Mouse (Mus musculus): Measurements from ENCODE around the gene Pgls. TPM values are rescaled to one million over a fixed set of nuclear protein-coding genes. Genes with fewer than 3 reads are reported as not detected.

Pgls gene
- polyA plus RNA-seq, 1 experiment from 2014 or later, result 239 TPM

GRCm38 (mm10) chr8:71554644-71555043, 37.3 kb upstream of the Pgls start:
- Histone ChIP-seq H3K4me1 (ENCODE audit: control insufficient read depth, insufficient read depth, low read length) (no peaks in the 10 kb centered on the region), H3K4me2 (ENCODE audit: low read depth, low read length) (no peak overlapping the region), H3K27ac (replicated peaks; ENCODE audit: low read depth, low read length) (no peak overlapping the region), H3K27me3 (replicated peaks; ENCODE audit: control insufficient read depth, insufficient read depth, low read length) (peaks cover 38% of the 10 kb centered on the region), H3K4me3 (ENCODE audit: low read depth, low read length) (no peak overlapping the region), H3K9ac (ENCODE audit: low read depth, low read length) (no peak overlapping the region), H3K36me3 (ENCODE audit: control insufficient read depth, insufficient read depth, low read length) (no peaks in the 10 kb centered on the region), H3K9me3 (ENCODE audit: control insufficient read depth, low read length) (no peaks in the 10 kb centered on the region)
- no peak for ATAC-seq (ENCODE audit: low read depth)
- DNase-seq (ENCODE audit: low spot score), result no peak
- 85% methylated on average over 2 of the region's 2 CpGs for WGBS

DNA sequence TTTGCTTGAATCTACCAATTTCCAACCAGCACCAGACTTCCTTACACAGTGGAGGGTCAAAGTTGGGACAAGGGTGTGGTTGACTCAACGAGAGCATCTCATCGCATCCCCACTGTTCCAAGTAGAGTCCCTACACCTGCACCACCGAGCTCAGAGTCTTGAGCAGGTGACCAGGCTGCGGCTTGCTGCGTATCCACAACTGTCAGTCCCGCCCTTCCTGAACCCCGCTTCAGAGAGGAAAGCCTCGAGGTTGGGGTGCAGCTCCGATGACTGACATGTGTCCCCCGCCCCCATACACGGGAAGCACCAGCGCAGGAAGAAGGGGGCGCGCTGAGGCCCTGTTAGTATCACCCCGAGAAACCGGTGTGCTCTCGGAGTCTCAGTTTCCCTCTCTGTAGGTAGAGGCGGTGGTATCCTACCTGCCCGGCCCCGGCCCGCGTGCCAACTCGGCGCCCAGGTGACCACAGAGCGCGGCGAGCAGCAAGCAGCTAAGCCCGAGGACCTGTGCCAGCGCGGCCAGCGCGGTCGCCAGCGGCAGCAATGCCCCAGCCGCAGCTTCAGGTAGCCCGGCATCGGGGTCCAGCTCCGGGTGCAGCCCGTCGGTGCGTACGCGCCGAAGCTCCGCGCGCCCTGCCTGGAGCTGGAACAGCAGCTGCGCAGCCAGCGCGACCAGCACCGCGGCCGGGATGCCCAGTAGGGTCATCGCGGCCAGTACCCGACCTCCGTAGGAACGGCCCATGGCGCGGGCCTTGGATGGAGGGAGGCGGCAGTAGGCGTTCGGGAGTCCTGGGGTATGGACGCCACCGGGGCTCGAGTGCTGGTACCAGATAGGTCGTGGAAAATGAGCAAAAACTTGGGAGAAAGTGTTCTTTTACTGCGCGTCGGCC, 33.7 kb upstream of the Pgls start, which contains the start of gene Tmem221:
Gene Tmem221 (minus strand): TSS at position 801 of the 887 bp plus-strand sequence.
- ATAC-seq (ENCODE audit: low read depth), result 0 out of 2 replicates have a peak, but pooled peaks have one; percentile 10
- no peak for DNase-seq (ENCODE audit: low spot score)
- 4% methylated on average over 56 of the region's 70 CpGs for WGBS
- Histone ChIP-seq H3K9ac (ENCODE audit: low read depth, low read length) (peak within 1 kb of the TSS; percentile 49), H3K27me3 (replicated peaks; ENCODE audit: control insufficient read depth, insufficient read depth, low read length) (peaks cover 73% of the 10 kb centered on the region), H3K4me3 (ENCODE audit: low read depth, low read length) (peak within 1 kb of the TSS; percentile 42), H3K36me3 (ENCODE audit: control insufficient read depth, insufficient read depth, low read length) (no peaks in the 10 kb centered on the region), H3K4me1 (ENCODE audit: control insufficient read depth, insufficient read depth, low read length) (no peaks in the 10 kb centered on the region), H3K27ac (replicated peaks; ENCODE audit: low read depth, low read length) (no peak within 1 kb of the TSS), H3K4me2 (ENCODE audit: low read depth, low read length) (peak within 1 kb of the TSS; percentile 61), H3K9me3 (ENCODE audit: control insufficient read depth, low read length) (no peaks in the 10 kb centered on the region)

DNA sequence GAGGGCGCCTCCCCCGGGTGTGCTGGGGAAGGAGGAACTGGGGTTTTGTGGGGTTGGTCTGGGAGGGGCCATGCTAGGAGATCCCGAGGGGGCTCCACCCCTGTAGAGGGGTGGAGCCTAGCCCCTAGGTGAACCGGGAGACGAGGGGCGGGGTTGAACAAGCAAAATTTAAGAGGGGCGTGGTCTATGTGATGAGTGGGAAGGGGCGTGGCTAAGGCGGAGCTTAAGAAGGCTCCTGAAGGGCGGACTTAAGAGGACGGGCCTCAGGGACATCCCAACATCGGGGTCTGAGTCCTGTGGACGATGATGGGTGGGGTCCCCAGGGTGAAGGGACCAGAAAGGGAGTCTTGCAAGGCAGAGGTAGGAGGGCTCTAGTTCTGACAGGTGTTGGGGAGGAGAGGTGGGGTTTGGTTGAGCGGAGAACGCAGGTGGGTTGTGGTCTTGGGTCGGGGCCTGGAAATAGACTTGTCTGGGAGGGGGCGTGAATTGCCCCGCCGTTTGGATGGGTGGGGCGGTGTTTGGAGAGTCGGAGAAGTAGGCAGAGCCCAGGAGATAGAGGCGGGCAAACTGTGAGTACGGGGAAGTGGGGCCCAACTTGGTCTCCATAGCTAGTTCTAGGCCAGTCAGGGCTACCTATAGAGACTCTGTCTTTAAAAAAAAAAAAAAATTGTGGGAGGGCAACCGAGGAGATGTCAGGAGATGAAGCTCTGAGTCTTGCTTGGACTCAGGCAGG, 32.9 kb upstream of the Pgls start:
- peak overlapping the region; percentile 49 for H3K9ac ChIP-seq (ENCODE audit: low read depth, low read length)
- H3K4me2 ChIP-seq (ENCODE audit: low read depth, low read length), result peak overlapping the region; percentile 61
- no peaks in the 10 kb centered on the region for H3K36me3 ChIP-seq (ENCODE audit: control insufficient read depth, insufficient read depth, low read length)
- ATAC-seq (ENCODE audit: low read depth) (peak; percentile 60), DNase-seq (ENCODE audit: low spot score) (peak; percentile 91)
- peaks cover 77% of the 10 kb centered on the region for H3K27me3 ChIP-seq (replicated peaks; ENCODE audit: control insufficient read depth, insufficient read depth, low read length)
- H3K4me3 ChIP-seq (ENCODE audit: low read depth, low read length), result peak overlapping the region; percentile 42
- H3K27ac ChIP-seq (replicated peaks; ENCODE audit: low read depth, low read length), result no peak overlapping the region
- no peaks in the 10 kb centered on the region for H3K9me3 ChIP-seq (ENCODE audit: control insufficient read depth, low read length)
- 4% methylated on average over 24 of the region's 24 CpGs for WGBS
- no peaks in the 10 kb centered on the region for H3K4me1 ChIP-seq (ENCODE audit: control insufficient read depth, insufficient read depth, low read length)

DNA sequence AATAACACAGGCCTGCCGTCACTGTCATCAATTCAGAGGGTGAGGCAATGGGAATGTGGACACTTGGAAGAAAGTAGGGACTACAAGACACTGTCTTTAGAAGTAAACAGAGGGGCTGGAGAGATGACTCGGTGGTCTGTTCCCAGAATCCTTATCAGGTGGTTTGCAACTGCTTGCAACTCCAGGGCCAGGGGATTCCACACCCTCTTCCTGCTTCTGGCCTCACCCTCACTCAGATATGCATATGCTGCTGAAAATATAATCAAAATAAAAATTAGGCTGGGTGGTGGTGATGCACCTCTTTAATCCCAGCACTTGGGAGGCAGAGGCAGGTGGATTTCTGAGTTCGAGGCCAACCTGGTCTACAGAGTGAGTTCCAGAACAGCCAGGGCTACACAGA, 31.9 kb upstream of the Pgls start:
- H3K36me3 ChIP-seq (ENCODE audit: control insufficient read depth, insufficient read depth, low read length), result no peaks in the 10 kb centered on the region
- no peak overlapping the region for H3K27ac ChIP-seq (replicated peaks; ENCODE audit: low read depth, low read length)
- DNase-seq (ENCODE audit: low spot score), result no peak
- H3K4me3 ChIP-seq (ENCODE audit: low read depth, low read length), result no peak overlapping the region
- H3K27me3 ChIP-seq (replicated peaks; ENCODE audit: control insufficient read depth, insufficient read depth, low read length), result peaks cover 77% of the 10 kb centered on the region
- H3K4me1 ChIP-seq (ENCODE audit: control insufficient read depth, insufficient read depth, low read length), result no peaks in the 10 kb centered on the region
- no peak overlapping the region for H3K9ac ChIP-seq (ENCODE audit: low read depth, low read length)
- no peaks in the 10 kb centered on the region for H3K9me3 ChIP-seq (ENCODE audit: control insufficient read depth, low read length)
- 75% methylated on average over 3 of the region's 3 CpGs for WGBS
- H3K4me2 ChIP-seq (ENCODE audit: low read depth, low read length), result no peak overlapping the region
- no peak for ATAC-seq (ENCODE audit: low read depth)

GRCm38 (mm10) chr8:71560765-71561164, 31.2 kb upstream of the Pgls start:
- no peak for ATAC-seq (ENCODE audit: low read depth)
- 75% methylated on average over 5 of the region's 5 CpGs for WGBS
- H3K4me3 ChIP-seq (ENCODE audit: low read depth, low read length), result no peak overlapping the region
- H3K9ac ChIP-seq (ENCODE audit: low read depth, low read length), result no peak overlapping the region
- H3K27me3 ChIP-seq (replicated peaks; ENCODE audit: control insufficient read depth, insufficient read depth, low read length), result peaks cover 73% of the 10 kb centered on the region
- no peak overlapping the region for H3K27ac ChIP-seq (replicated peaks; ENCODE audit: low read depth, low read length)
- H3K36me3 ChIP-seq (ENCODE audit: control insufficient read depth, insufficient read depth, low read length), result no peaks in the 10 kb centered on the region
- H3K9me3 ChIP-seq (ENCODE audit: control insufficient read depth, low read length), result no peaks in the 10 kb centered on the region
- DNase-seq (ENCODE audit: low spot score), result no peak
- H3K4me1 ChIP-seq (ENCODE audit: control insufficient read depth, insufficient read depth, low read length), result no peaks in the 10 kb centered on the region
- no peak overlapping the region for H3K4me2 ChIP-seq (ENCODE audit: low read depth, low read length)

GRCm38 (mm10) chr8:71561401-71561800, 30.6 kb upstream of the Pgls start:
- Histone ChIP-seq H3K27ac (replicated peaks; ENCODE audit: low read depth, low read length) (no peak overlapping the region), H3K9ac (ENCODE audit: low read depth, low read length) (no peak overlapping the region), H3K27me3 (replicated peaks; ENCODE audit: control insufficient read depth, insufficient read depth, low read length) (peaks cover 71% of the 10 kb centered on the region), H3K9me3 (ENCODE audit: control insufficient read depth, low read length) (no peaks in the 10 kb centered on the region), H3K4me1 (ENCODE audit: control insufficient read depth, insufficient read depth, low read length) (no peaks in the 10 kb centered on the region), H3K36me3 (ENCODE audit: control insufficient read depth, insufficient read depth, low read length) (no peaks in the 10 kb centered on the region), H3K4me3 (ENCODE audit: low read depth, low read length) (no peak overlapping the region), H3K4me2 (ENCODE audit: low read depth, low read length) (no peak overlapping the region)
- WGBS, result 3% methylated on average over 15 of the region's 15 CpGs
- peak; percentile 41; the same call in 1 of the 2 replicates for ATAC-seq (ENCODE audit: low read depth)
- peak; percentile 72 for DNase-seq (ENCODE audit: low spot score)

GRCm38 (mm10) chr8:71562751-71563150, 29.2 kb upstream of the Pgls start:
- Histone ChIP-seq H3K27ac (replicated peaks; ENCODE audit: low read depth, low read length) (no peak overlapping the region), H3K27me3 (replicated peaks; ENCODE audit: control insufficient read depth, insufficient read depth, low read length) (peaks cover 58% of the 10 kb centered on the region), H3K4me1 (ENCODE audit: control insufficient read depth, insufficient read depth, low read length) (no peaks in the 10 kb centered on the region), H3K9ac (ENCODE audit: low read depth, low read length) (peak overlapping the region; percentile 40; the same call in 1 of the 2 replicates), H3K36me3 (ENCODE audit: control insufficient read depth, insufficient read depth, low read length) (no peaks in the 10 kb centered on the region), H3K9me3 (ENCODE audit: control insufficient read depth, low read length) (no peaks in the 10 kb centered on the region), H3K4me3 (ENCODE audit: low read depth, low read length) (peak overlapping the region; percentile 31), H3K4me2 (ENCODE audit: low read depth, low read length) (peak overlapping the region; percentile 52)
- DNase-seq (ENCODE audit: low spot score) (no peak), ATAC-seq (ENCODE audit: low read depth) (peak; percentile 50; the same call in 1 of the 2 replicates)
- 1% methylated on average over 30 of the region's 33 CpGs for whole genome bisulfite sequencing

DNA sequence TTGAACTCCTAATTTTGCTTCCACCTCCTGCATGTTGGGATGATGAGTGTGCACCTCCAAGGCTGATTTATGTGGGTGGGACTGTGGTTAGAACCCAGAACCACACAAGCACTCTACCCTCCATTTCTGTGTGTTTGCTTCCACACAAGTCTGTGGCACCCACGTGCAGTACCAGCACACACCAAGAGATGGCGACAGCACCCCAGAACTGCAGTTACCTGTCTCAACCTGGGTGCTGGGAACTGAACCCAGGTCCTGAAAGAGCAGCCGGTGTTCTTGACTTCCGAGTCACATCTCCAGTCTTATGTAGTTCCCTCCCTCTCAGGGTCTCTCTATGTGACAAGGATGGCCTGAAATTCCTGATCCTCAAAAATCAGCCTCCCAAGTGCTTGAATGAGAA, 28.0 kb upstream of the Pgls start:
- H3K9ac ChIP-seq (ENCODE audit: low read depth, low read length), result no peak overlapping the region
- 86% methylated on average over 4 of the region's 4 CpGs for WGBS
- DNase-seq (ENCODE audit: low spot score) (no peak), ATAC-seq (ENCODE audit: low read depth) (no peak)
- no peak overlapping the region for H3K4me3 ChIP-seq (ENCODE audit: low read depth, low read length)
- no peak overlapping the region for H3K27ac ChIP-seq (replicated peaks; ENCODE audit: low read depth, low read length)
- H3K36me3 ChIP-seq (ENCODE audit: control insufficient read depth, insufficient read depth, low read length), result no peaks in the 10 kb centered on the region
- H3K4me1 ChIP-seq (ENCODE audit: control insufficient read depth, insufficient read depth, low read length), result 0 out of 2 replicates have a peak, but pooled peaks cover 4% of the 10 kb centered on the region
- peaks cover 45% of the 10 kb centered on the region for H3K27me3 ChIP-seq (replicated peaks; ENCODE audit: control insufficient read depth, insufficient read depth, low read length)
- no peak overlapping the region for H3K4me2 ChIP-seq (ENCODE audit: low read depth, low read length)
- no peaks in the 10 kb centered on the region for H3K9me3 ChIP-seq (ENCODE audit: control insufficient read depth, low read length)

Measured in embryonic facial prominence, embryonic 14.5 days (tissue).